9 mouse cellular contexts compared by ENCODE assay signal in the genomic region with DNA sequence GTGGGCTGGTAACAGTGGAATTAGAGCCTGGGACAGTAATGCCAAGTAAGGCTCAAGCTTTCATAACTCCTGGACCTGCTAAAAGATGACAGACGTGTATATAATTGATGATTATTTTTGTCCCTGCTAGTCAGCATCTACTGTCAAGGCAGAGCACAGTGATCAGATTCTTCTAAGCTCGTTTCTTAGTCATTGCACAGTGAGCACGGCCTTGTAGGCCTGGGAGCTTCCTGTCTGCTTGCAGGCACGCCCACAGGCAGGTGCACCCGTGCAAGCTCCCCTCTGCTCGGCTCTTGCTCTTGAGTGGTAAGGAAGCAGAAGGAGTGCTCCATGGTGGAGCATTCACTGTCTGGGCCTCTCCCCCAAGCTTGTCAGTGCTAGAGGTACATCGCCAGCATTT. TPM values are rescaled to one million over a fixed set of nuclear protein-coding genes. Genes with fewer than 3 reads are reported as not detected.
A peak's percentile ranks its signal among the peaks of the same experiment; 100 is the strongest.
DNase-seq lines count a peak whose midpoint lies in the region; ATAC-seq and TF ChIP-seq lines count a peak whose summit lies in the region.
"Had no signal": no experiment of that assay in that cellular context is flagged by ENCODE, and none has a peak within 500 bp of the region (broad histone marks: within the 10 kb centered on the region; RNA-seq: fewer than 3 reads in every experiment).

No protein-coding gene starts in this region.

- no peak overlapping the region for H3K4me2 ChIP-seq in forebrain, embryonic 14.5 days (ENCODE audit: low read length)
- H3K4me2 ChIP-seq: heart, embryonic 13.5 days; midbrain, embryonic 12.5 days had no signal

- no peak for ATAC-seq in forebrain, embryonic 14.5 days

- H3K4me1 ChIP-seq in forebrain, embryonic 14.5 days (ENCODE audit: control insufficient read depth, insufficient read depth, low read length): peaks cover 19% of the 10 kb centered on the region

- 68% methylated on average over 7 of the region's 7 CpGs for WGBS in forebrain, embryonic 14.5 days

- H3K27ac ChIP-seq in forebrain, embryonic 14.5 days (ENCODE audit: low read depth, low read length): peak overlapping the region; percentile 64
- no peak overlapping the region for H3K27ac ChIP-seq in gastrocnemius, adult 2 months
- H3K27ac ChIP-seq: heart, embryonic 13.5 days; midbrain, embryonic 12.5 days had no signal

- TF ChIP-seq CTCF in gastrocnemius, adult 2 months (IDR thresholded peaks at IDR 0.05): no peak

- H3K27me3 ChIP-seq in forebrain, embryonic 14.5 days (replicated peaks; ENCODE audit: control insufficient read depth, insufficient read depth, low read length): no peaks in the 10 kb centered on the region
- H3K27me3 ChIP-seq: heart, embryonic 13.5 days; midbrain, embryonic 12.5 days had no signal

- intact Hi-C loops in gastrocnemius, adult 2 months (cut with DNase I): no loop called here

- peak; percentile 33 for DNase-seq in right cerebral cortex, adult 18-20 months
- no peak for DNase-seq in right cerebral cortex, postnatal 14 days
- DNase-seq in forebrain, embryonic 14.5 days (ENCODE audit: low spot score): no peak
- DNase-seq in naive thymus-derived CD4-positive, alpha-beta T cell, adult 2 months (ENCODE audit: low read depth): peak; percentile 72
- DNase-seq in heart, adult 11 months: no peak
- DNase-seq in gastrocnemius, adult 2 months: no peak
- DNase-seq in urinary bladder, postnatal 4 days (ENCODE audit: low spot score in 2 of 2): no peak

- H3K9me3 ChIP-seq in forebrain, embryonic 14.5 days (replicated peaks; ENCODE audit: control insufficient read depth, low read length): no peaks in the 10 kb centered on the region
- H3K9me3 ChIP-seq: heart, embryonic 13.5 days; midbrain, embryonic 12.5 days had no signal

- no peak overlapping the region for H3K4me3 ChIP-seq in forebrain, embryonic 14.5 days (ENCODE audit: low read depth, low read length)
- H3K4me3 ChIP-seq in gastrocnemius, adult 2 months: no peak overlapping the region
- H3K4me3 ChIP-seq: heart, embryonic 13.5 days; midbrain, embryonic 12.5 days had no signal

- H3K36me3 ChIP-seq in forebrain, embryonic 14.5 days (ENCODE audit: control insufficient read depth, insufficient read depth, low read length): no peaks in the 10 kb centered on the region
- H3K36me3 ChIP-seq: midbrain, embryonic 12.5 days had no signal

- no peak overlapping the region for H3K9ac ChIP-seq in forebrain, embryonic 14.5 days (ENCODE audit: low read length)
- H3K9ac ChIP-seq: heart, embryonic 13.5 days; midbrain, embryonic 12.5 days had no signal

RNA-seq across cellular contexts. Expression of a gene that starts 25.2 kb away (rescaled TPM):
- 96.5 and 99.7 TPM in 2 replicates for polyA plus RNA-seq in forebrain, embryonic 14.5 days (2014; fragmentation: Nextera tagmentation; extraction: Ambion mirVana)
- total RNA-seq in gastrocnemius, adult 2 months (2021): 10 to 100 TPM; 49.5 to 50.7 TPM

RNA-seq across cellular contexts. Expression of a gene that starts 25.6 kb away (rescaled TPM):
- polyA plus RNA-seq in forebrain, embryonic 14.5 days (2014; fragmentation: Nextera tagmentation; extraction: Ambion mirVana): 45.4 and 50.2 TPM in 2 replicates
- total RNA-seq in gastrocnemius, adult 2 months (2021): 10 to 100 TPM; 13.6 to 14.6 TPM

Comparison
In these comparisons a context has a peak if more than half of its experiments do, and no peak if none do; other contexts are left out.
1. DNase-seq: peak in right cerebral cortex, adult 18-20 months (single experiment) and naive thymus-derived CD4-positive, alpha-beta T cell, adult 2 months (single experiment); none in right cerebral cortex, postnatal 14 days (single experiment), forebrain, embryonic 14.5 days (single experiment), heart, adult 11 months (single experiment), gastrocnemius, adult 2 months (single experiment) and urinary bladder, postnatal 4 days (0 of 2).